Mouse (Mus musculus): ENCODE data around the gene Samd8. TPM values are rescaled to one million over a fixed set of nuclear protein-coding genes. Genes with fewer than 3 reads are reported as not detected.

Samd8 gene
- total RNA-seq, 1 experiment, result 31.4 TPM

- Histone ChIP-seq H3K9ac (ENCODE audit: insufficient read depth, low read depth, low read length, poor library complexity, severe bottlenecking) (no peak overlapping the region), H3K27ac (ENCODE audit: insufficient read depth, low read depth, low read length, poor library complexity, severe bottlenecking) (no peak overlapping the region), H3K4me1 (ENCODE audit: control insufficient read depth in 2 of 2, insufficient read depth in 2 of 2, low read length in 2 of 2, poor library complexity in 1 of 2) (no peaks in the 10 kb centered on the region), H3K4me3 (ENCODE audit: insufficient read depth in 1 of 2, low read depth in 1 of 2, low read length in 2 of 2, poor library complexity in 1 of 2, severe bottlenecking in 1 of 2) (no peak overlapping the region), H3K36me3 (ENCODE audit: control insufficient read depth, insufficient read depth, low read length, poor library complexity, severe bottlenecking) (no peaks in the 10 kb centered on the region; the same call in 1 of the 2 replicates), H3K9me3 (ENCODE audit: control insufficient read depth, insufficient read depth, low read depth, low read length) (no peaks in the 10 kb centered on the region)
- no peak for DNase-seq (ENCODE audit: low read depth, low spot score)
- in situ Hi-C loops (cut with MboI; ENCODE audit: low sequenced_read_pairs in 2 of 2, unreplicated experiment in 2 of 2), result no loop called here
- no peak for TF ChIP-seq CHD2 (IDR thresholded peaks at IDR 0.05; ENCODE audit: low read depth, low read length)
- no peak for TF ChIP-seq ZC3H11A (IDR thresholded peaks at IDR 0.05; ENCODE audit: borderline replicate concordance, low read depth, low read length)
- no peak for TF ChIP-seq ZNF384 (IDR thresholded peaks at IDR 0.05; ENCODE audit: low read depth, low read length)
- no peak for TF ChIP-seq HCFC1 (IDR thresholded peaks at IDR 0.05; ENCODE audit: borderline replicate concordance, insufficient read depth, low read length)
- no peak for TF ChIP-seq MAFK (IDR thresholded peaks at IDR 0.05; ENCODE audit: insufficient read depth, low read depth, low read length)
Observed at GRCm38 (mm10) chr14:21800641-21801040, 50.3 kb downstream of the Samd8 start.

- Histone ChIP-seq H3K9ac (ENCODE audit: insufficient read depth, low read depth, low read length, poor library complexity, severe bottlenecking) (no peak overlapping the region), H3K4me1 (ENCODE audit: control insufficient read depth in 2 of 2, insufficient read depth in 2 of 2, low read length in 2 of 2, poor library complexity in 1 of 2) (no peaks in the 10 kb centered on the region), H3K27ac (ENCODE audit: insufficient read depth, low read depth, low read length, poor library complexity, severe bottlenecking) (no peak overlapping the region), H3K4me3 (ENCODE audit: insufficient read depth in 1 of 2, low read depth in 1 of 2, low read length in 2 of 2, poor library complexity in 1 of 2, severe bottlenecking in 1 of 2) (no peak overlapping the region), H3K9me3 (ENCODE audit: control insufficient read depth, insufficient read depth, low read depth, low read length) (no peaks in the 10 kb centered on the region), H3K36me3 (ENCODE audit: control insufficient read depth, insufficient read depth, low read length, poor library complexity, severe bottlenecking) (no peaks in the 10 kb centered on the region; the same call in 1 of the 2 replicates)
- TF ChIP-seq HCFC1 (IDR thresholded peaks at IDR 0.05; ENCODE audit: borderline replicate concordance, insufficient read depth, low read length) (no peak), CHD2 (IDR thresholded peaks at IDR 0.05; ENCODE audit: low read depth, low read length) (no peak), MAFK (IDR thresholded peaks at IDR 0.05; ENCODE audit: insufficient read depth, low read depth, low read length) (no peak), ZNF384 (IDR thresholded peaks at IDR 0.05; ENCODE audit: low read depth, low read length) (no peak), ZC3H11A (IDR thresholded peaks at IDR 0.05; ENCODE audit: borderline replicate concordance, low read depth, low read length) (no peak)
- DNase-seq (ENCODE audit: low read depth, low spot score), result no peak
- in situ Hi-C loops (cut with MboI; ENCODE audit: low sequenced_read_pairs in 2 of 2, unreplicated experiment in 2 of 2), result no loop called here
Observed at GRCm38 (mm10) chr14:21801624-21802023, 51.3 kb downstream of the Samd8 start.

GRCm38 (mm10) chr14:21802543-21803206 is 52.3 kb downstream of the Samd8 start:
- no peak for TF ChIP-seq HCFC1 (IDR thresholded peaks at IDR 0.05; ENCODE audit: borderline replicate concordance, insufficient read depth, low read length)
- TF ChIP-seq ZC3H11A (IDR thresholded peaks at IDR 0.05; ENCODE audit: borderline replicate concordance, low read depth, low read length), result no peak
- no peak for TF ChIP-seq MAFK (IDR thresholded peaks at IDR 0.05; ENCODE audit: insufficient read depth, low read depth, low read length)
- TF ChIP-seq CHD2 (IDR thresholded peaks at IDR 0.05; ENCODE audit: low read depth, low read length), result no peak
- Histone ChIP-seq H3K4me3 (ENCODE audit: insufficient read depth in 1 of 2, low read depth in 1 of 2, low read length in 2 of 2, poor library complexity in 1 of 2, severe bottlenecking in 1 of 2) (no peak overlapping the region), H3K4me1 (ENCODE audit: control insufficient read depth in 2 of 2, insufficient read depth in 2 of 2, low read length in 2 of 2, poor library complexity in 1 of 2) (no peaks in the 10 kb centered on the region), H3K9ac (ENCODE audit: insufficient read depth, low read depth, low read length, poor library complexity, severe bottlenecking) (no peak overlapping the region), H3K27ac (ENCODE audit: insufficient read depth, low read depth, low read length, poor library complexity, severe bottlenecking) (no peak overlapping the region), H3K9me3 (ENCODE audit: control insufficient read depth, insufficient read depth, low read depth, low read length) (no peaks in the 10 kb centered on the region), H3K36me3 (ENCODE audit: control insufficient read depth, insufficient read depth, low read length, poor library complexity, severe bottlenecking) (no peaks in the 10 kb centered on the region; the same call in 1 of the 2 replicates)
- in situ Hi-C loops (cut with MboI; ENCODE audit: low sequenced_read_pairs in 2 of 2, unreplicated experiment in 2 of 2), result no loop called here
- DNase-seq (ENCODE audit: low read depth, low spot score), result no peak

GRCm38 (mm10) chr14:21806203-21806602 is 55.9 kb downstream of the Samd8 start:
- H3K4me1 ChIP-seq (ENCODE audit: control insufficient read depth in 2 of 2, insufficient read depth in 2 of 2, low read length in 2 of 2, poor library complexity in 1 of 2), result no peaks in the 10 kb centered on the region
- no peak overlapping the region for H3K4me3 ChIP-seq (ENCODE audit: insufficient read depth in 1 of 2, low read depth in 1 of 2, low read length in 2 of 2, poor library complexity in 1 of 2, severe bottlenecking in 1 of 2)
- in situ Hi-C loops (cut with MboI; ENCODE audit: low sequenced_read_pairs in 2 of 2, unreplicated experiment in 2 of 2), result no loop called here
- no peaks in the 10 kb centered on the region for H3K36me3 ChIP-seq (ENCODE audit: control insufficient read depth, insufficient read depth, low read length, poor library complexity, severe bottlenecking)
- no peak overlapping the region for H3K9ac ChIP-seq (ENCODE audit: insufficient read depth, low read depth, low read length, poor library complexity, severe bottlenecking)
- no peak for TF ChIP-seq ZC3H11A (IDR thresholded peaks at IDR 0.05; ENCODE audit: borderline replicate concordance, low read depth, low read length)
- TF ChIP-seq MAFK (IDR thresholded peaks at IDR 0.05; ENCODE audit: insufficient read depth, low read depth, low read length), result no peak
- TF ChIP-seq ZNF384 (IDR thresholded peaks at IDR 0.05; ENCODE audit: low read depth, low read length), result no peak
- no peak for TF ChIP-seq HCFC1 (IDR thresholded peaks at IDR 0.05; ENCODE audit: borderline replicate concordance, insufficient read depth, low read length)
- no peak for TF ChIP-seq CHD2 (IDR thresholded peaks at IDR 0.05; ENCODE audit: low read depth, low read length)
- H3K9me3 ChIP-seq (ENCODE audit: control insufficient read depth, insufficient read depth, low read depth, low read length), result no peaks in the 10 kb centered on the region
- no peak for DNase-seq (ENCODE audit: low read depth, low spot score)
- H3K27ac ChIP-seq (ENCODE audit: insufficient read depth, low read depth, low read length, poor library complexity, severe bottlenecking), result no peak overlapping the region

Measured in ES-E14 (cell line).